Mouse (Mus musculus) embryonic fibroblast, embryonic 13.5 days (primary cell): ENCODE results near the gene Zcchc17.

Source experiments
- CTCF ChIP-seq: IDR thresholded peaks from 2 replicates; pipeline ENCODE4 v1.5.1; 2011; ENCODE audit warnings: mild to moderate bottlenecking, control low read depth, low read length, moderate library complexity, borderline replicate concordance; ENCODE audit not compliant: insufficient read depth
- POLR2A ChIP-seq: IDR thresholded peaks from 2 replicates; pipeline ENCODE4 v1.6.1; 2011; ENCODE audit warnings: low read depth, mild to moderate bottlenecking, control low read depth, low read length, moderate library complexity

DNA sequence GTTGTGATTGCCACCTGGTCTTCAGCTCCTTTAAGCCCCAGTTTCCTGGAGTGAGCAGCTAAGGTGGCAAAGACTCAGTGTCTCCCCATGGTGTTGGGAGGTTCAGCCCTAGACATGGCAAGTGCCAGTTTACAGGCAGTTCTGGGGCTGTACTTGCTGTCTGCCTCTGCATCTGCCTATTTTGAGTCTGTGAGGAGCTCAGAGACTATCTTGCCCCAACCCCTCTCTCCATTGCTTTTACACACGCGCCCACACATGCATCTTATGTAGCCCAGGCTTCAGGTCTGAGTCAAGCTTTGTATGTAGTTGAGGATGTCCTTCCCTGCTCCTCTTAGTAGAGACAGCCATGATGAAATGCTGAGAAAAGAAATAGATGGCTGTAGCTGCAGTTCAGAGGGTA, 19.4 kb upstream of the Zcchc17 start:
- TF ChIP-seq CTCF (no peak), POLR2A (no peak)
